Mouse (Mus musculus): ENCODE measurements around the gene Gm28305.

Gene Gm28305

DNA sequence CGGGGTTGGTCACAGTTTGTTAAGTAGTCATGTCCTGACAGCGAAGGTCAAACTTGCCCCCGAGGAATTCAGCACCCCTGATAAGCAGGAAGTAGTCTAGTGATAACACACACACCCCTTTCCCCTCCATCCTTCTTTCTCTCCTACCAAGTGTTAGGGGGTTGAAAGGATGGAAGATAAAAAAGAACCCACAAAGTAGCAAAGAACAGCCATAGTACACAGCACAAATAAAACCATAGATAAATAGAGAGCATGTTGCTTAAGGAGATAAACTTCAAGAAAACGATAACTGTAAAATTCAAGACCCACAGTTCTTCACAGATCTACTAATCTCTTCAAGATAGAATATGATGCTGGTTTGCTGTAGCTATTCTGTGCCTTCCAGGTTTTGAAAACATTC, 29.8 kb downstream of the Gm28305 start:
- no peak for DNase-seq (ENCODE audit: low spot score in 2 of 2)

DNA sequence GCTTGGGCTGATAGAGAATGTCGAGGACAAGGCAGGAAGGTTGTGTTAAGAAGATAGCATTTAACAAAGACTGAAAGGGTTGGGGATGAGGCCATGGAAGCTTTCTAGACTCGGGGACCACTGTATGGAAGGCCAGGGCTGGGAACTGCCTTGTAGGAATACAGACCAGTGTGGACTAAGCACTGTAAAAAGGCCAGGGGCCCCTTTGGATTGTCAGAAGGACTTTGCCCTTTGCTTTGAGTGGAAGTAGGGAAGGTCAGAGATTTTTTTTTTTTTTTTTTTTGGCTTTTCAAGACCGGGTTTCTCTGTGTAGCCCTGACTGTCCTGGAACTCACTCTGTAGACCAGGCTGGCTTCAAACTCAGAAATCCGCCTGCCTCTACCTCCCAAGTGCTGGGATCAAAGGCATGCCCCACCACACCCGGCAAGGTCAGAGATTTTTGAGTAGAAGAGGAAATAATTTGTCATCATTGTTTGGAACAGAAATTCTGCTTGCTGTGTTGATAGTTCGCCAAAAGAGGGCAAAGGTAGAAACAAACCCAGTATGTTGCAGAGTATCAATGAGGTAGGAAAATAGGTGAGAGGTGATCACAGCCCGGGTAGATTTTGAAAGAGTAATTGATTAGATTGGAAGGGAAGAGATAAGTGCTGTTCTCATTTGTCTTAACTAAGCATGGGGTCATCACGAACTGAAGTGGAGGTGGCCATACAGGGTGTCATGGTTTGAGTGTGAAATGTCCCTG, 30.6 kb downstream of the Gm28305 start:
- DNase-seq (ENCODE audit: low spot score in 2 of 2): no peak

DNA sequence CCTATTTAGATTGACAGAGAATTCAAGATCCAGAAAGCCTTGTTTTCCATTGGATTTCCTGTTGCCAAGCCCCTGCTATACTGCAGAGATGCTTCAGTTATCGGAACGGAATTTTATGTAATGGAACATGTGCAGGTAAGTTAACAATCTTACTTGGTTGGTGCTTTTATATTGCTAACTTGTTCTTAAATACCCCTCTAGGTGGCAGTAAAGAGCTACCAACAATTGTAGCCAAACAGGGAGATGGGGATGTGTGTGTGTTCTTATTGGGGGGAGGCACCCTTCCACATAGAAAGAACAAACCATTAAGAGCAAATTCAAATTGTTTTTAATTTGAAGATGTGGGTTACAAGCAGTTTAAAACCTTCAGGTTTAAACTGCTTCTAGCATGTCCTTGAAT, 35.3 kb downstream of the Gm28305 start:
- no peak for DNase-seq (ENCODE audit: low spot score in 2 of 2)

DNA sequence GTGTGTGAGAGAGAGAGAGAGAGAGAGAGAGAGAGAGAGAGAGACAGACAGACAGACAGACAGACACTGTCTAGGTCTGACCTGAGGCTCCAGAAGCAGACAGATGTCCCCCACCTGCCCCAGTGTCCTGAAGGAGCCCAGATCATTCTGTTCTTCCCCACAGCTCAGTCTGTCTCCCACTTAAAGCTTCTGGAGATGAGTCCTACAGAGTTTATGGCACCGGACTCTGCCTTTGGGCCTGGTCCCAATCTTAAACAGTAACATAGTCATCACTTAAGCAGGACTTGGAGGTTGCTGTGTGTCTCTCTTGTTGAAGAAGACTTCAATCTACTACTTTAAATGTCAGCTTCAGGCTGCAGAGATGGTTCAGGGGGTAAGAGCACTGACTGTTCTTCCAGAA, 38.3 kb downstream of the Gm28305 start:
- DNase-seq (ENCODE audit: low spot score in 2 of 2): no peak

DNA sequence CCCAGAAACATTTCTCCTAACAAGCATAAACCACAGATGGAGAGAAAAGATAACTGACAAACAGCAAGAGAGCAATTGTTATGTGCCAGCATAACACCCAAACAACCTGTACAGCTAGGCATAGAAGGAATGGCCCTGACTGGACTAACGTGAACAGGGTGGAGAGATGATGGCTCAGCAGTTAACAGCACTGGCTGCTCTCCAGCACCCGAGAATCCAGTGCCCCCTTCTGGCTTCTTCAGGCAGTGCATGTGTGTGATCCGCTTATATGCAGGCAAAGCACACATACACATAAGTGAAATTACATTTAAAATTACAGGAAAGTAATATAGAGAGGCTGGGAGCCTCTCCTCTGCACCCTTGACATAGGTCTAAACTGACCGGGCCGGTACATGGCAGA, 38.9 kb downstream of the Gm28305 start:
- peak in 1 of 2 experiments; percentile 44 for DNase-seq (ENCODE audit: low spot score in 2 of 2)

DNA sequence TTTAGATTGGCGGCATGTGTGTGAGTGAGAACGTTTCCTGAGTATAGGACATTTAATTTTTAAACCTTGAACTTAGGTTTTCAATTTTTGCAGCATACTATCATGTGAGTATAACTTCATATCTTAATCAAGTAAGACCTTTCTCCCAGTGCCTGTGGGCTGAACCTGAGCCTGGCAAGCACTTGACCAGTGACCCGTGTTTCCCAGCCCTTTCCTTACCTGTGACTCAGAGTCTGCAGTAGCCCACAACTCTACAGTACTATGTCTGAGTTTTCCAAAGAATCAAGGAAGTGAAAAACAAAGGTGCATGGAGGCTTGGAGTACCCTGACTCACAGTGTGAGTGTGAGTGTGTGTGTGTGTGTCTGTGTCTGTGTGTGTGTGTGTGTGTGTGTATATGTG, 39.6 kb downstream of the Gm28305 start:
- no peak for DNase-seq (ENCODE audit: low spot score in 2 of 2)

DNA sequence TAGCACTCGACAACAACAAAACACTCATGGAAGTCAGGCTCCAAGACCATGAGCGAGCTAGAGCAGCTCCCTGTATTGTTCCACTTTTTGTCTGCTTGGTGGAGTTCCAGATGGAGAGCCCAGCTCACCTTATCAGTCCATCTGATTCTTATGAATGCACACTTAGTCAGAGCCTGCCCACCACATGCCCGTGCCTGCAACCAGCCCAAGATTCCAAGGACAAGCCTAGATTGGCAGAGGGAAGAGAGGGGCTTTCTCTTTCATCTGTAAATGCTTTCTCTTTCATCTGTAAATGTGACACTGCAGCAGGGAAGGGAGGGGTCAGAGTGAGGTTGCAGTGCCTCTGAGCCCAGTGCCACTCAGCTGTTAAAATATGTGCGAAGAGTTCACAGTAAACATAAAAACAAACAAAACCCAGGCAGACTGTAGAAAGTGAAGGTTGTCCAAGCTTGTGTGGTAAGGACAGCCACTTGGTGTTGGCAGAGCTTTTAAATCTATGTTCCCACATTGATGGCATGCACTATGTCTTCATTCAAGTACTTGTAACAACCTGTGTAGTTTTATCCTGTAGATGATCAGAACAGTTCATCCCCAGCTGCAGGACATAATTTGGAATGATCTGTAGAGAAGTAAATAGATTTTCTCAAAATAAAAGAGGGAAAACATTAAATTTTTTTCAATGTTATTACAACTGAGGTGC, 45.4 kb downstream of the Gm28305 start:
- DNase-seq (ENCODE audit: low spot score in 2 of 2): no peak

DNA sequence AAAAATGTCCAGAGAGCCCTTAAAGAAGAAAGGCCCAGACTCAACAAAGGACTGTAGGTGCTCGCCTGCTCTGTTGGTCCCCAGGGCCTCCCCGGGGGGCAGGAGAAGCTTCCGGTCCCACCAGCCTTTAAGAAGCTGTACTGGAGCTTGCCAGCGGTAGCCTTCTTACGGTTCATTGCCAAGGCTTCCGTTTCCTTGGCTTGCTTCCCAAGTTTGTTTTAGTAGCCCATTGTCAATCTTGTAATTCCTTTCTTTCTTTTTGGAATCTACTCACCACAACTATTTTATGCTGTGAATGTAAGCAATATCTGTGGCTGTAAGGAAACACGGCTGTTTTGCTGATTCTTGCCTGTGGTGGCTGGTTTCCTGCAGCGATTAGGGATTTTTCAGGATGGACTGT, 48.1 kb downstream of the Gm28305 start:
- DNase-seq (ENCODE audit: low spot score in 2 of 2): peak; percentile 36 to 51

DNA sequence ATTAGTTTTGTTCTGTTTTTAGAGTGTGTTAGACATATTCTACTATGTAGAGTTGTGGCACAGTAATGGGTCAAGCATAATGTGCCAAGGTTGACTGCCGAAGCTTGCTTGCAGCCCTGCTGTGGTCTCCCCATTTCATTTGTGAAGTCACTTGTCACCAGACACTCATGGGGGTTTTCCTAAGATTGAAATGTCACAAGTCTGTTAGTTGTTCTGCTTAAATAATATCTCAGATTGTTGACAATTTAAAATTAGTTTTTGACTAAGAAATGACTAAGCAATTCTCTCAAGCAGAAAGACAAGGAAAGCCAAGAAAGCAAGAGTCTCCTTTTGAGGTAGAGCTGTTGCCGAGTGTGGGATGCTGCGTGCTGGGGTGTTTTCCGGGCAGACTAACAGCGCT, 52.5 kb downstream of the Gm28305 start:
- no peak for DNase-seq (ENCODE audit: low spot score in 2 of 2)

DNA sequence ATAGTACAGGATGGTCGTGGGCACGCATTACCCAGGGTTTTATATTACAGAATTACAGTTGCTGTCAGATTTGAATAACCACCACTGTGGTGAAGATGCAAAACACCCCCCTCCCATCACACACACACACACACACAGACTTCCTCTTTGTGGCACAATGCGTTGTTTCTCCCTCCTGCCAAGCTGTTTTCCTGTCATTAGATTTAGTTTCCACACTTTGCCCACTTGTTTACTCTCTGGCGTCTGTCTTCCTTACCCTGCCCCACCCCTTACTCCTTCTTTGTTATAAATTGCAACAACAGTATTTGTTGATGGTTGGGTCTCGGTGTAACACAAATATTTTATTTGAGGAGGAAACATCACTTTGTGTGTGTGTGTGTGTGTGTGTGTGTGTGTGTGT, 57.8 kb downstream of the Gm28305 start:
- no peak for DNase-seq (ENCODE audit: low spot score in 2 of 2)

DNA sequence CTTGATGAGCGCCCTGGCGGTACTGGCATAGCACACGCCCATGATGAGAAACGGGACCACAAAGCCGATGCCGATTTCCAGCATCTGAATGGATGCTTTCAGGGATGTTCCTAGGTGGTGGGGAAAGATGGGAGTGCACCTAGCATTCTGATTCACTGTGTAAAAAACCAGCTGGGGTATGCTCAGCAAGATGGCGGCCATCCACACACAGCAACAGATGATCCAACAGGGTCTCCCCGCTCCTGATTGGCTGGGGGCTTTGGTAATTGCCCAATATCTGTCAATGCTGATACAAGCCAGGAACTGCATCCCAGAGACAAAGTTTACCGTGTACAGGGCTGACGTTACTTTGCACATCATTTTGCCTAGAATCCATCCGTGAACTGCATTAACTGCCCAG, 58.6 kb downstream of the Gm28305 start:
- no peak for DNase-seq (ENCODE audit: low spot score in 2 of 2)

DNA sequence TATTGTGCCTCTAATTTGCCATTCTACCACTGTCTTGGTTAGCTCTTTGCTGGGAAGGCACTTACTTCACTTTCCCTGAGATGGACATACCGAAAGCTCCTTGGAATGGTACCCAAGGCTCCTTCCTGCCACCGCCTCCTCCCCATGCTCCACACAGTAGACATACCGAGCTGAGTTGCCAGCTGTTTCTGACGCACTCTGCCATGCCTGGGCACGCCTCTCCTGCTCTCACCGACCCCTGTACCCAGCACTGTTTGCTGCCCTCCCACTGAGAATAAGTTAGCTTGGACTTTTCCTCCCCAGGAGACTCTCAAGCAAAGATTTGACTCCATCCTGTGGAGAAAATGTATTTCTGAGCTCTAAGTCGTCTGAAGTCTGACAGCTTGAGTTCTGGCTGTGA, 60.4 kb downstream of the Gm28305 start:
- no peak for DNase-seq (ENCODE audit: low spot score in 2 of 2)

DNA sequence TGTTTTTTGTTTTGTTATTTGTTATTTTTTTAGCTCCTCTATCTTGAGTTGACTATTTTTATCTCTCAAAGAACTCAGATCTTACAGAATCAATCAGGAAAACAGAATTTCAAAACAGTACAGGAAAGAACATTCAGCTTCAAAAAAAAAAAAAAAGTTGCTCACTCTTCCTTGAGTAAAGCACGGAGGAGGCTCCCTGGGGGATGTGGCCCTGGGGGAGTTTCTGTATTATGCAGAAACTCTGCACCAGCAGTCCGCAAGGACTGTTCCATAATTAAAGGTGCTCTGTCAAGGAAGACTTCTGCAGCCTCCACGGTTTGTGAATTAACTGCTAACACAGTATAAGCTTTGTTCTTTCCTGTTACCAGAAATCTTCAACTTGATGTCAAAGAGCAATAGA, 61.0 kb downstream of the Gm28305 start:
- DNase-seq (ENCODE audit: low spot score in 2 of 2): no peak

DNA sequence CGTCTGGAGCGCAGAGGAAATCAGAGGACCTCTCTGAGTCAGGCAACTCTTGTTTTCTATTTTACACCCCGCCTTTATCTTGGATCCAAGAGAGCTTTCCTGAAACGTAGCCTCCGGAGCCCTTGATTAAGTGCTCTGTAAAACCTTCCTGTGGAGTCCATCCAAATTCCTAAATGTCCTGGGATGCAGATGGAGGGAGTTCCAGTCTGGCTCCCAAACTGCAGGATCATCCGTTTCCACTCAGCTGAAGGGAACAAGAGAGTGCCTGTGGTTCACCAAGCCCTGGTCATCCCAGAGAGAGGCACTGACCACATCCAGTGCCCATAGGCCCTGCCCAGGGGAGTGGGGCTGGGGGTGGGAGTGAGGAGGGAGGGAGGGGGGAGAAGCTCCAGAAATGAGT, 61.8 kb downstream of the Gm28305 start:
- DNase-seq (ENCODE audit: low spot score in 2 of 2): no peak

DNA sequence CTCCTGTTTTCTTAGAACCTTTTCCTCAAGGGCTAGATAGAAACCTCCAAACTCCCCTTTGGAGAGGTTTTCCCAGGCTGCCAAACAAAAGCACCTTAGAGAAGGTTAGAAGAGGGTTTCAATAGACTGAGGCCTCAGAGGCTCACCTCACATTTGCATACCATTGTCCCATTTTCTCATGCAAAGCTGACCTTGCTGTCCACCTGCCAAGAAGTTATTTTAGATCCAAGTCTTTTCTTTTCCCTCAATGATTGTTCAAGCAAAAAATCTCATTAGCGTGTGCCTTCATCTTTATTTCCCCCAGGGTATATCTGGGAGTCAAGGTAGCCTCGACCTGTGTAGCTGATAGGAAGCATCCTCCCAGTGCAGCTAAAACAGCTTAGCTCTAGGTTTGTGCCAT, 62.4 kb downstream of the Gm28305 start:
- DNase-seq (ENCODE audit: low spot score in 2 of 2): no peak

DNA sequence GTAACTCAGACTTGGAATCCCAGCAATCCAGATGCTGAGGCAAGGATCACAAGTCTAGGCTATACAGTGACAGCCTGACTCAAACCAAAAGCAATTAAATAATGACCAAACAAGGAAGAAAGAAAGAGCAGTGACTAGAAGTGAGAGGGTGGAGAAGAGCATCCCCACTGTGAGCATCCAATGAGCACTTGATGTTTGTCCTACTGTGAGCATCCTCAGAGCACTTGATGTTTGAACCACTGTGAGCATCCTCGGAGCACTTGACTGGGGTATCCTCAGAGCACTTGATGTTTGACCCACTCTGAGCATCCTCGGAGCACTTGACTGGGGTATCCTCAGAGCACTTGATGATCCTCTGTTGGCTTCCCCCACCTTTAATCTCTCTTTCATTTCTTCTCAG, 64.5 kb downstream of the Gm28305 start:
- no peak for DNase-seq (ENCODE audit: low spot score in 2 of 2)

DNA sequence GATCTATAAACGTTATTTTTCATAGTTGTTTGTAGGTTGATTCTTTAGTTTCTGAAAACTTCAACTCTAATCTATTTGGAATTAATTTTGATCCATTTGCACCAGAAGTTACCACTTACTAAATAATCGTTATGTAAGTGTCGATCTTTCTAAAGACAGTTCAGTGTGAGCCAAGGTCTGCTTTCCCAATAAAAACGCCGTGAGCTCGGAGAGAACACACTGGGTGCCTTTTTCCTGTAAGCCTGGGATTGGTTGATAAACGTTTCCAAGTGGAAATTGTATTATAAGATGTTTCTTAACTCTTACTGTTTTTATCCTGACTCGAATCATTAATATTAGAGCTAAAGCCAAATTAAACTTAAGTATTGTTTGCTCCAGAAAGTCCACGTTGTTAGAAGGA, 66.5 kb downstream of the Gm28305 start:
- DNase-seq (ENCODE audit: low spot score in 2 of 2): no peak

DNA sequence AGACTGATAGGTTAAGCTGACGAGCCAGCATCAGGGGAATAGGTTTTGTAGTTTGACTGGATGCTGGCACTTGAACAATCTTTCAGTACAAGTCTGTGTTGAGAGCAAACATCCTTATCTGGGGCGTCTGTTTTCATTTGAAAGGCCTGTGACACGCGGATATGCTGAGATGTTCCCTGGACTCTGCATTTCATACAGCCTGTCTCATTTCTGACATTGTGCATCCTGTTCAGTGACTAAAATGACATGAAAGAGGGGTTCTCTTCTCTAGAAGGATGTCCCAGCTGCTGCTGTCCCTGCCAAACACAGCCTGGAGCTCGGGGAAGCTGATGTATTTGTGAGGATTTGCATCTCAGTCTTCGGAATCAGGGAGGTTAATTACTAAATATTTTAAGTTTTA, 67.0 kb downstream of the Gm28305 start:
- no peak for DNase-seq (ENCODE audit: low spot score in 2 of 2)

DNA sequence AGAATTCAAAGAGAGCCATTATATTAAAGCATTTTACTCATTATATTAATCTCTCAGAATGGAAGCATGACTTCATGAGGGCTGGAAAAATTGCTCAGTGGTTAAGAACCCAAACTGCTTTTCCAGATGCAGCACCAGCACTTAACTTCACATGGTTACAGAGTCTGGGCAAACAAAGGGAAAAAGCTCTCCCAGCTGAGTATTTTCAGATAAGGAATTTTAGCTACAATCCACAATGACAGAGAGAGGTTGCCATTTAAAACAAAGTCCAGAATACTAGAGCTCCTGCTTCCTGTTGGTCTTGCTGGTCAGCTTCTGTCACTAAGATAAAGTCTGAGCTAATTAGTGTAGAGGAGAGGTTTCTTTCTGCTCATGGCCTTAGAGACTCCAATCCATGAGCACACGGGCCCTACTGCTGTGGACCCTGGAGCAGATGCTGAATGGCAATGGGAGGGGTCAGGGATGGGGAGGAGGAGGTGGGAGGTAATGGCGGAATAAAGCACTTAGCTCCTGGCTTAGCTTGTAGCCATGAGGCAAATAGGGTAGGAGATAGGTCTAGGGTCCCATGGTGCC, 68.2 kb downstream of the Gm28305 start:
- no peak for DNase-seq (ENCODE audit: low spot score in 2 of 2)

DNA sequence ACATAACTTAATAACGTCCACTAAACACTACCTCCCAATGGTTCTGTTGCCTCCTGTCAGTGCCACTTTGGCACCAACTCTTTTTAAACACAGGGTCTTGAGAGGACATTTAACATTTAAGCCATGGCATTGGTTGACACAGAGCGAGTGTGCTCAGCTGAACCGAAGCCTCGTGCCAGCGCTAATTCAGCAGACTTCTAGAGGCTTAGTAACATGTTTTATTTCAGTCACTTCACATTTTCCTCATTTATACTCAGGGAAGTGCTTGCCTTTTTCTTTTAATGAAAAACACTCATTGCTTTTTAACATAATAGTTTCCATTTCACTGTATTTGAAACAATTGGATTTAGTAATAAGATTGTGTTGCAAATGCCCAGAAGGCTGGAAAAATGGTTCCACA, 68.7 kb downstream of the Gm28305 start:
- no peak for DNase-seq (ENCODE audit: low spot score in 2 of 2)

DNA sequence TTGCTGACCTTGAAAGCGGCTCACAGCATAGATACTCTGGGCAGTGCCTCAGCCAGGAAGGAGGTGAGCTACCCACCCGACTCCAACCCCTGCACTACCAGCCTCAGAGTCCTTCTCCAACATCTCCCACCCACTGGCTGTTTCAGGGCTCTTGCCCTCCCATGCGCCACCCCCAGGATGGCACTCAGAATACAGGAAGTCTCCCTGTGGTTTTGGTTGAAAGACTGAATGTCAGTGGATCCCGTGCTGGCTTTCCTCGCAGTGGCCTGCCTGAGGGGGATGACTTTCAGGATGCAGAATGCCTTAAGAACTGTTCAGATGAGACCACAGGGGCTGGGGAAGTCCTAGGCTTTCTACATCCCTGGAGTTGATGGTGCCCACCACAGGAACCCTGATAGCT, 82.6 kb downstream of the Gm28305 start:
- no peak for DNase-seq (ENCODE audit: low spot score in 2 of 2)

DNA sequence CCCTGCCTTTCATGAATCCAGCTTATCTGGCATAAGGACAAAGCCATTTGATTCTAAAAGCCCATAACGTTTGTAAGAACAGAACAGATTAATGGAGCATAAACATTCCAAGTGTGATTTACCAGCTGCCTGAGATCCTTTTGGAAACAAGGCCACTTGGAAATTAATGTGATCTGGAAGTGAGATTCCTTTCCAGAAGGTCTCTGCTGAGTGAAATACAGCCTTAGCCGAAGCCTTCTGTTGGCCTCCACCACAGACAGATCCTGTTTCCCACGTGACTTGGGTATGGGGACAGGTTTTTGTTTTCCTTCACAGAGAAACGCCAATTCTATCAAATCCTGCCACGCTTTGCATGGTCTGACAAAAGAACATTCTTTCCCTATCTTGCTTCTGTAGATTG, 83.2 kb downstream of the Gm28305 start:
- DNase-seq (ENCODE audit: low spot score in 2 of 2): no peak

Data from right cerebral cortex, postnatal 10 days (tissue).